ENCODE assay signal across 21 mouse cellular contexts in the genomic region with DNA sequence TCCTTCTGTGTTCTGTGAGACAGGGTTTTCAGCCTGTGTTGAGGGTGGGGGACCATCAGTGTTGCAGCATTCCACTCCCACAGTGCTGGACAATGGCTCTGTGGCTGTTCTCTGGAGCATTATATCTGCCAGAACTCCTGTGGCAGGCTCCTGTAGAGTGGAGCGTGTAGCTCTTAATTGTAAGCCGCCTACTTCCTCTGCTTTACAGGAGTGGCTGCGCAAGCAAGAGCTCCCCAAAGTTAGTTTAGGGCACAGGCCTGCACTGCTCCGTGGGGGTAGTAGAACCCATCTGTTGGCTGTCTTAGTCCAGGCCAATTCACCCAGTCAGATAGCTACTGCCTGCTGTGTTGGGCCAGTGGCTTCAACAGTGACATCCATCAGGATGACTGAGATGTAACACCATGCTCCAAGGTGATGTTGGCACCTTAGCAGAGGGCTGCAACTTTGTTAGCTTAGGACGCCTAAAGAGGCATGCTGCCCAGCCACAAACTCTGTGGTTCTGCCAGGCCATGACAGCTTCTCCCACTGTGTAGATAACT.
DNase-seq lines count a peak whose midpoint lies in the region; ATAC-seq and TF ChIP-seq lines count a peak whose summit lies in the region.
"Had no signal": no experiment of that assay in that cellular context is flagged by ENCODE, and none has a peak within 500 bp of the region (broad histone marks: within the 10 kb centered on the region; RNA-seq: fewer than 3 reads in every experiment).

No protein-coding gene starts in this region.

- H3K27me3 ChIP-seq in forebrain, embryonic 16.5 days (replicated peaks; ENCODE audit: control insufficient read depth, insufficient read depth, low read length), result no peaks in the 10 kb centered on the region
- H3K27me3 ChIP-seq in forebrain, embryonic 14.5 days (replicated peaks; ENCODE audit: control insufficient read depth, insufficient read depth, low read length), result no peaks in the 10 kb centered on the region
- H3K27me3 ChIP-seq in cerebellum, adult 2 months (ENCODE audit: control insufficient read depth, insufficient read depth, low read length), result no peaks in the 10 kb centered on the region
- no peaks in the 10 kb centered on the region for H3K27me3 ChIP-seq in hindbrain, embryonic 16.5 days (replicated peaks; ENCODE audit: control insufficient read depth, insufficient read depth, low read length)
- H3K27me3 ChIP-seq: midbrain, embryonic 13.5 days had no signal

- H3K4me1 ChIP-seq in forebrain, embryonic 16.5 days (replicated peaks; ENCODE audit: control insufficient read depth, insufficient read depth, low read length), result peaks cover 5% of the 10 kb centered on the region; the same call in 1 of the 2 replicates
- H3K4me1 ChIP-seq in forebrain, embryonic 14.5 days (ENCODE audit: control insufficient read depth, insufficient read depth, low read length), result 0 out of 2 replicates have a peak, but pooled peaks cover 3% of the 10 kb centered on the region
- peaks cover 17% of the 10 kb centered on the region for H3K4me1 ChIP-seq in cerebellum, adult 2 months (ENCODE audit: control insufficient read depth, insufficient read depth, low read length)
- no peaks in the 10 kb centered on the region for H3K4me1 ChIP-seq in hindbrain, embryonic 16.5 days (ENCODE audit: control insufficient read depth, insufficient read depth, low read depth, low read length)

- TF ChIP-seq POLR2A in cerebellum, adult 2 months (IDR thresholded peaks at IDR 0.05; ENCODE audit: borderline replicate concordance, insufficient read depth, low read length), result no peak

- H3K36me3 ChIP-seq in forebrain, embryonic 16.5 days (ENCODE audit: control insufficient read depth, insufficient read depth), result no peaks in the 10 kb centered on the region
- no peaks in the 10 kb centered on the region for H3K36me3 ChIP-seq in forebrain, embryonic 14.5 days (ENCODE audit: control insufficient read depth, insufficient read depth, low read length)
- H3K36me3 ChIP-seq in hindbrain, embryonic 16.5 days (ENCODE audit: control insufficient read depth, insufficient read depth, low read length), result no peaks in the 10 kb centered on the region
- H3K36me3 ChIP-seq: G1E; midbrain, embryonic 13.5 days had no signal

- WGBS in forebrain, embryonic 16.5 days, result 69% methylated on average over 5 of the region's 5 CpGs
- 81% methylated on average over 5 of the region's 5 CpGs for WGBS in forebrain, embryonic 14.5 days
- WGBS in cerebellum, adult 2 months, result 12% methylated on average over 5 of the region's 5 CpGs
- 54% methylated on average over 5 of the region's 5 CpGs for WGBS in hindbrain, embryonic 16.5 days

- no peak overlapping the region for H3K4me3 ChIP-seq in forebrain, embryonic 16.5 days (replicated peaks; ENCODE audit: low read length)
- H3K4me3 ChIP-seq in forebrain, embryonic 14.5 days (ENCODE audit: low read depth, low read length), result no peak overlapping the region
- H3K4me3 ChIP-seq in layer of hippocampus, adult 2 months, result no peak overlapping the region
- H3K4me3 ChIP-seq in cerebellum, adult 2 months (replicated peaks; ENCODE audit: insufficient read depth, low read depth, low read length), result no peak overlapping the region
- no peak overlapping the region for H3K4me3 ChIP-seq in hindbrain, embryonic 16.5 days (ENCODE audit: low read length)
- H3K4me3 ChIP-seq: midbrain, embryonic 13.5 days; myocyte had no signal

- H3K9ac ChIP-seq in forebrain, embryonic 16.5 days (replicated peaks; ENCODE audit: low read depth, low read length), result no peak overlapping the region
- H3K9ac ChIP-seq in forebrain, embryonic 14.5 days (ENCODE audit: low read length), result no peak overlapping the region
- no peak overlapping the region for H3K9ac ChIP-seq in hindbrain, embryonic 16.5 days (ENCODE audit: low read depth, low read length)
- H3K9ac ChIP-seq: midbrain, embryonic 13.5 days had no signal

- H3K4me2 ChIP-seq in forebrain, embryonic 16.5 days (ENCODE audit: low read length), result no peak overlapping the region
- no peak overlapping the region for H3K4me2 ChIP-seq in forebrain, embryonic 14.5 days (ENCODE audit: low read length)
- H3K4me2 ChIP-seq in hindbrain, embryonic 16.5 days (ENCODE audit: low read length), result no peak overlapping the region
- H3K4me2 ChIP-seq: midbrain, embryonic 13.5 days had no signal

- no peak for TF ChIP-seq CTCF in layer of hippocampus, adult 2 months (conservative IDR thresholded peaks at IDR 0.05)
- no peak for TF ChIP-seq CTCF in cerebellum, adult 2 months (IDR thresholded peaks at IDR 0.05; ENCODE audit: borderline replicate concordance, insufficient read depth, low read depth, low read length)

- H3K9me3 ChIP-seq in forebrain, embryonic 16.5 days (ENCODE audit: control insufficient read depth, low read length), result no peaks in the 10 kb centered on the region
- H3K9me3 ChIP-seq in forebrain, embryonic 14.5 days (replicated peaks; ENCODE audit: control insufficient read depth, low read length), result no peaks in the 10 kb centered on the region
- H3K9me3 ChIP-seq in hindbrain, embryonic 16.5 days (ENCODE audit: control insufficient read depth, low read length), result no peaks in the 10 kb centered on the region
- H3K9me3 ChIP-seq: midbrain, embryonic 13.5 days had no signal

- DNase-seq in forebrain, embryonic 14.5 days (ENCODE audit: low spot score), result no peak
- DNase-seq in layer of hippocampus, adult 2 months (ENCODE audit: low spot score in 2 of 2), result no peak
- no peak for DNase-seq in layer of hippocampus, adult 9-11 months
- peak; percentile 47 to 68 for DNase-seq in cerebellum, adult 2 months
- DNase-seq in right cerebral cortex, adult 2 months (ENCODE audit: low spot score in 2 of 2), result no peak
- no peak for DNase-seq in heart, adult 9 months (ENCODE audit: low spot score in 2 of 2)
- DNase-seq: adrenal gland, postnatal 14 days; heart, postnatal 4 days; layer of hippocampus, postnatal 36 days; left cerebral cortex, postnatal 4 days; liver; right cerebral cortex, postnatal 25 days; thymus, adult 2 months had no signal

- peak; percentile 21; the same call in 1 of the 2 replicates for ATAC-seq in forebrain, embryonic 16.5 days
- no peak for ATAC-seq in forebrain, embryonic 14.5 days
- ATAC-seq in hindbrain, embryonic 16.5 days, result peak; percentile 53
- ATAC-seq: activated CD4-positive, CD25-positive, alpha-beta regulatory T cell, adult 4 months; intestine, embryonic 16.5 days; lung, postnatal 0 days; midbrain, embryonic 13.5 days had no signal

- H3K27ac ChIP-seq in forebrain, embryonic 16.5 days (ENCODE audit: low read length), result no peak overlapping the region
- no peak overlapping the region for H3K27ac ChIP-seq in forebrain, embryonic 14.5 days (ENCODE audit: low read depth, low read length)
- H3K27ac ChIP-seq in layer of hippocampus, adult 2 months, result 0 out of 2 replicates have a peak overlapping the region, but pooled peaks have one; percentile 43
- no peak overlapping the region for H3K27ac ChIP-seq in cerebellum, adult 2 months (ENCODE audit: insufficient read depth, low read length)
- no peak overlapping the region for H3K27ac ChIP-seq in hindbrain, embryonic 16.5 days (ENCODE audit: low read depth, low read length)
- H3K27ac ChIP-seq: midbrain, embryonic 13.5 days had no signal

Comparison
In these comparisons a context has a peak if more than half of its experiments do, and no peak if none do; other contexts are left out.
1. DNase-seq: peak in cerebellum, adult 2 months (2 of 2); none in forebrain, embryonic 14.5 days (single experiment), layer of hippocampus, adult 2 months (0 of 2), layer of hippocampus, adult 9-11 months (single experiment), right cerebral cortex, adult 2 months (0 of 2) and heart, adult 9 months (0 of 2).